Mouse (Mus musculus) lung, postnatal 0 days (tissue): ENCODE results near the gene Apobr. TPM values are rescaled to one million over a fixed set of nuclear protein-coding genes. Genes with fewer than 3 reads are reported as not detected.

Experiments
- ATAC-seq: fragments of 200-750 bp; cut with Nextera tagmentation; 2 replicates; pipeline ENCODE4 v1.8.0; 2017; ENCODE audit warnings: moderate library complexity
- DNase-seq: peaks from one replicate; pipeline ENCODE4 v3.0.0-alpha.2; 2016; ENCODE audit warnings: low spot score
- H3K27ac ChIP-seq: fragments of 300-500 bp; sonication (generic); 2 replicates; pipeline ENCODE4 v1.5.1; 2014; ENCODE audit warnings: antibody characterized with exemption, mild to moderate bottlenecking, low read length, mixed read lengths
- H3K27me3 ChIP-seq: fragments of 300-500 bp; sonication (generic); replicated peaks from 2 replicates; pipeline ENCODE4 v1.6.1; 2014; ENCODE audit warnings: low read length, mixed read lengths; ENCODE audit not compliant: insufficient read depth
- H3K36me3 ChIP-seq: fragments of 300-500 bp; sonication (generic); 2 replicates; pipeline ENCODE4 v1.6.1; 2014; ENCODE audit warnings: low read length, mixed read lengths; ENCODE audit not compliant: insufficient read depth
- H3K4me1 ChIP-seq: fragments of 300-500 bp; sonication (generic); 2 replicates; pipeline ENCODE4 v1.6.1; 2014; ENCODE audit warnings: antibody characterized with exemption, low read depth, low read length, mixed read lengths; ENCODE audit not compliant: insufficient read depth
- H3K4me2 ChIP-seq: fragments of 300-500 bp; sonication (generic); replicated peaks from 2 replicates; pipeline ENCODE4 v1.6.1; 2014; ENCODE audit warnings: low read depth, mild to moderate bottlenecking, low read length, moderate library complexity, mixed read lengths
- H3K4me3 ChIP-seq: fragments of 300-500 bp; sonication (generic); 2 replicates; pipeline ENCODE4 v1.5.1; 2014; ENCODE audit warnings: low read depth, low read length
- H3K9ac ChIP-seq: fragments of 300-500 bp; sonication (generic); replicated peaks from 2 replicates; pipeline ENCODE4 v1.6.1; 2014; ENCODE audit warnings: low read depth, mild to moderate bottlenecking
- H3K9me3 ChIP-seq: fragments of 300-500 bp; sonication (generic); 2 replicates; pipeline ENCODE4 v1.6.1; 2016; ENCODE audit warnings: low read length, mixed read lengths
- CTCF ChIP-seq: IDR thresholded peaks from 2 replicates; pipeline ENCODE4 v1.5.1; 2016; ENCODE audit warnings: antibody characterized with exemption, mild to moderate bottlenecking
- EP300 ChIP-seq: IDR thresholded peaks from 2 replicates; pipeline ENCODE4 v1.6.1; 2016; ENCODE audit warnings: antibody characterized with exemption, mild to moderate bottlenecking, control low read depth
- WGBS: fragments of 180-500 bp; shearing (Covaris S2); extraction: QIAGEN DNeasy Blood & Tissue Kit; methylation state at CpG from one replicate; pipeline ENCODE4 v1.1.7; 2014; 5-methylcytosine and 5-hydroxymethylcytosine counted together
- polyA plus RNA-seq: library from polyadenylated mRNA; unstranded; fragments of >200 nt; fragmentation: Nextera tagmentation; extraction: Ambion mirVana; gene quantifications from 2 replicates; pipeline ENCODE4 v1.2.1, GENCODE M21; 2015

Gene Apobr
- polyA plus RNA-seq, 1 experiment from 2014 or later, result 3.9 TPM

- DNase-seq, result peak; percentile 45
- Histone ChIP-seq H3K27ac (peak overlapping the region; percentile 65), H3K9ac (no peak overlapping the region), H3K27me3 (no peaks in the 10 kb centered on the region), H3K4me1 (peaks cover 7% of the 10 kb centered on the region), H3K9me3 (no peaks in the 10 kb centered on the region), H3K36me3 (no peaks in the 10 kb centered on the region), H3K4me2 (no peak overlapping the region), H3K4me3 (0 out of 2 replicates have a peak overlapping the region, but pooled peaks have one; percentile 36)
- TF ChIP-seq EP300 (no peak), CTCF (no peak)
- ATAC-seq, result no peak; the same call in 1 of the 2 replicates
- WGBS, result 74% methylated on average over 3 of the region's 3 CpGs
Measured at GRCm38 (mm10) chr7:126625807-126626600, 41.3 kb downstream of the Apobr start.

GRCm38 (mm10) chr7:126628111-126628510 lies 43.4 kb downstream of the Apobr start:
- peak; percentile 33 for DNase-seq
- H3K4me3 ChIP-seq, result no peak overlapping the region

GRCm38 (mm10) chr7:126629915-126630314 lies 45.2 kb downstream of the Apobr start:
- Histone ChIP-seq H3K27ac (no peak overlapping the region), H3K27me3 (no peaks in the 10 kb centered on the region), H3K9ac (no peak overlapping the region), H3K4me3 (no peak overlapping the region), H3K9me3 (no peaks in the 10 kb centered on the region), H3K36me3 (no peaks in the 10 kb centered on the region), H3K4me1 (peaks cover 3% of the 10 kb centered on the region; the same call in 1 of the 2 replicates), H3K4me2 (no peak overlapping the region)
- 48% methylated on average over 3 of the region's 3 CpGs for WGBS
- no peak for DNase-seq
- no peak for TF ChIP-seq CTCF
- TF ChIP-seq EP300, result no peak
- no peak for ATAC-seq

More at GRCm38 (mm10) chr7:126628111-126628510, 43.4 kb downstream of the Apobr start:
- no peak for ATAC-seq
- WGBS, result 49% methylated on average over 6 of the region's 6 CpGs
- peak overlapping the region; percentile 38 for H3K27ac ChIP-seq
- H3K4me2 ChIP-seq, result no peak overlapping the region
- H3K4me1 ChIP-seq, result peaks cover 3% of the 10 kb centered on the region; the same call in 1 of the 2 replicates
- H3K36me3 ChIP-seq, result no peaks in the 10 kb centered on the region
- H3K9me3 ChIP-seq, result no peaks in the 10 kb centered on the region
- TF ChIP-seq EP300, result no peak
- no peak for TF ChIP-seq CTCF
- H3K27me3 ChIP-seq, result no peaks in the 10 kb centered on the region
- H3K9ac ChIP-seq, result no peak overlapping the region

GRCm38 (mm10) chr7:126630824-126631518 lies 46.2 kb downstream of the Apobr start, which contains the start of gene Nupr1:
Nupr1 (minus strand) TSS chr7:126630861.
- WGBS, result 77% methylated on average over 4 of the region's 4 CpGs
- Histone ChIP-seq H3K9me3 (no peaks in the 10 kb centered on the region), H3K27me3 (no peaks in the 10 kb centered on the region), H3K27ac (no peak within 1 kb of the TSS), H3K9ac (no peak within 1 kb of the TSS), H3K36me3 (no peaks in the 10 kb centered on the region), H3K4me2 (no peak within 1 kb of the TSS), H3K4me3 (no peak within 1 kb of the TSS), H3K4me1 (peaks cover 2% of the 10 kb centered on the region; the same call in 1 of the 2 replicates)
- TF ChIP-seq EP300 (no peak), CTCF (no peak)
- ATAC-seq, result peak; percentile 45; the same call in 1 of the 2 replicates
- DNase-seq, result peak; percentile 40

GRCm38 (mm10) chr7:126632478-126632877 lies 47.7 kb downstream of the Apobr start:
- Histone ChIP-seq H3K9ac (no peak overlapping the region), H3K4me2 (no peak overlapping the region), H3K27me3 (no peaks in the 10 kb centered on the region), H3K4me3 (no peak overlapping the region), H3K36me3 (no peaks in the 10 kb centered on the region), H3K27ac (no peak overlapping the region), H3K9me3 (no peaks in the 10 kb centered on the region), H3K4me1 (no peaks in the 10 kb centered on the region)
- WGBS, result 73% methylated on average over 2 of the region's 2 CpGs
- DNase-seq (no peak), ATAC-seq (no peak)
- no peak for TF ChIP-seq CTCF
- TF ChIP-seq EP300, result no peak

DNA sequence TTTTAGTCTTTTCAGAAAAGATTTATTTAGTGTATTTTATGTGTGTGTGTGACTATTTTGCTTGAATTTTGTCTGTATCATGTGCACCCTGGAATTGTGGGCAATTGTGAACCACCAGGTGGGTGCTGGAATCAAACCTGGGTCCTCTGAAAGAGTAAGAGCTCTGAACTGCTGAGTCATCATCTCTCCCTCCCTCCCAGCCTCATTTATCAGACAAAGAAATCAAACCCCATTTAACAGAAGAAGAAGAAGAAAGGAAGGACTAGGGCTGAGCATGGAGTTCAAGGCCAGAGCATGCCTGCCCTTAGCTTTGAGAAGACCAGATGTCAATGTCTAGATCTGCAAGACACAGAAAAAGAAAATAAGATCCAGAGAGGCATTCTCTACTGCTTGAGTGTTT lies 50.6 kb downstream of the Apobr start:
- no peak for ATAC-seq
- no peak for DNase-seq
- H3K27me3 ChIP-seq, result no peaks in the 10 kb centered on the region
- H3K27ac ChIP-seq, result no peak overlapping the region
- no peak overlapping the region for H3K9ac ChIP-seq
- no peaks in the 10 kb centered on the region for H3K9me3 ChIP-seq
- no peaks in the 10 kb centered on the region for H3K36me3 ChIP-seq
- no peak overlapping the region for H3K4me2 ChIP-seq
- TF ChIP-seq EP300, result no peak
- TF ChIP-seq CTCF, result no peak
- H3K4me3 ChIP-seq, result no peak overlapping the region
- H3K4me1 ChIP-seq, result no peaks in the 10 kb centered on the region
